Mouse (Mus musculus) cerebellum, adult 11-12 months (tissue): ENCODE data around the gene Metrnl.
"Not testable (repeated sequence)": the region's sequence is repeated elsewhere in the genome, so short reads cannot be mapped to it uniquely, and the experiment has no call there.

Experiments used
- DNase-seq: peaks from one replicate; pipeline ENCODE4 v3.0.0; 2022

Metrnl gene

GRCm38 (mm10) chr11:121701244-121701643, at the start of gene Metrnl:
Gene Metrnl (plus strand): TSS chr11:121701544.
- no peak for DNase-seq

GRCm38 (mm10) chr11:121651556-121651955, 49.8 kb upstream of the Metrnl start:
- DNase-seq: no peak

DNA sequence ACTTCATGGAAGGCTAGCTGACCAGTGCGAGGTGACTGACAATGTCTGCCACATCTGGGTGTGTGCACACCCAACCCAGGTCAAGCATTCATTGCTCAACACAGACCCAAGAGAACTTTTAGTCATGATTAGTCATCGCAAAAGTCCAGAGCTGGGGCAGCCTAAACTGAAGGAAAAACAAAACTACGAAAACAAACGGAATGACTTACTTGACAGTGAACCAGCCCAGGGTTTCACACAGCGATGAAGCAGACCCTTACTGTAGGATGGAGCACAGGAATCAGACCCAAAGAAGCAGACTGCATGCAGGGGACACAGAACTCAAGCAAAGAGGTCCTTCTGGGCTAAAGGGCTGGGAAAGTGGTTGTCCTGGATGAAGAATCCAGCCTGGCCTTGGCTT, 49.4 kb upstream of the Metrnl start:
- DNase-seq: no peak

DNA sequence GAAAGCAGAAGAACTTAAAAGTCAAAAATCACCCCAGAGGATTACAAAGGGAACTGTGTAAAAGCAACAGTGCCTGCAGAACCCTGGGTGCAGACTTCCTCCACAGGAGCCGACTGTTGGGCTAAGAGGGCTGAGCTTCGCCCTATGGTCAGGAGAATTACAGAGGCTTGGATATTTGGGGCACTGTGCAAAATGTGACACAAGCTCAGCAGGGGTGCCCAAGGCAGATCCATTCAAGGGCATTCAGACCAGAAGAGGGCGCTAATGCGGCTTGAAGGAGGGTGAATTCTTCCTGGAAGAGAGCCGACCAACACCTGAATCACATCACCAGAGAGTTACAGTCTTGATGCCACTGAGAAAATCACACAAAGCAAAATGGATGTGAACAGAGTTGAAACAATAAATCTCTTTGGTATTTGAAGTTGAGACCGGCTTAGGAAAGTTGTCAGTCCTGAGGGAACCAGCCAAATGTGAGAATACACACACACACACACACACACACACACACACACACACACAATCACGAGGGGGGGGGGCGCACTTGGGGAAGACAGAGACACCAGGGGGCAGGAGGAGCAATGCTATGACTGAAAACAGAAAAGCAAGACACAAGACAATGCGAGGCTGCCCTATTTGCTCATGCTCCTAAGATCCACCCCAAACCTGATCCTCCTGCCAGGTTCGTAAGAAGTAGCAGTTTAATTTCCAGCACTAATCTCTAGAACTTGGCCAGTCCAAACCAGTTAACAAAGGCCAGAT, 48.6 kb upstream of the Metrnl start:
- DNase-seq: peak; percentile 41

DNA sequence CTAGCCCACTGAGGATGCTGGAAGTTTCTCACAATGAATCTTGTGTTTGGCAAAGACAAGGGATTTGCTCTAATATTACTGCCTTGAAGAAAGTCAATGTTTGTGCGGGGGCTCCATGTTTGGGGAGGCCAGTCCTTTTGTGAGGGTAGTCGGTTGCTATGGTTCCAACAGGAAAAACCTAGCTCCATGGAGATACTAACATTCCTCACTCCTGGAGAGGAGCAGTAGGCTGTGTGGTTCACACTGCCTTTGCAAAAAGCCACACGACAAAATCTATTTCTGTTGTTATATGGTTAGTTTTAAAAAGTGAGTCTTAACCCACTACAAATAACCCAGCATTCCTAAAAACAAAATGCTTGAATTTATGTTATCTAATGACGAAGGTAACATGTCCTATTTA, 47.7 kb upstream of the Metrnl start:
- DNase-seq: no peak

GRCm38 (mm10) chr11:121654406-121654945, 46.9 kb upstream of the Metrnl start:
- DNase-seq: no peak

GRCm38 (mm10) chr11:121655166-121655806, 46.1 kb upstream of the Metrnl start:
- DNase-seq: no peak

DNA sequence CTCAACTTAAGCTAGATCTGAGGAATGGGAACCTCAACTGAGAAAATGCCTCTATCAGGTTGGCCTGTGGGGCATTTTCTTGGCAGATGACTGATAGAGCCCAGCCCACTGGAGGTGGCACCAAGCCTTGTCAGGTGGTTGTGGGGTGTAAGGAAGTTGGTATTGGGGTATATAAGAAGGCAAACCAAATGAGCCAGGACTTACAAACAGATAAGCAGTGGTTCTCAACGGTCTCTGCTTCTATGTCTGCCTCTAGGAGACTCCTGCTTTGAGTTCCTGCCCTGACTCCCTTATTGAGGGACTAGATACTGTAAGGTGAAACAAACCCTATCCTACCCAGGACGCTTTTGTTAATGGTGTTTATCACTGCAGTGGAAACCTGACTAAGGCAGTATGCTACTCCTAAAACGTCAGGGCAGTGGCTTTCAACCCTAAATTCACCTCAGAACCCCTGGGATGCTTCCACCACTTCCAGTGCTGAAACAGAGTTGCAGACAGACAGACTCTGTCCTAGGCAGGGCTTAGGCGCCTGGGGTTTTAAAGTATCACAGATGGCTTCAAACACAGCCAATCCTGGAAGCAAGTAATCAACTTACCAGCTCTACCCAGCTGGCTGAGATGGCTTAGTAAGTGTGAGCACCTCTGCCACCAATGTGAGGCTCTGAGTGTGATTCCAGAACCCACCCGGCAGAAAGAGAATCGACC, 45.4 kb upstream of the Metrnl start:
- no peak for DNase-seq

- no peak for DNase-seq
Observed at GRCm38 (mm10) chr11:121658151-121658550, 43.2 kb upstream of the Metrnl start.

- not testable (repeated sequence) for DNase-seq
Observed at GRCm38 (mm10) chr11:121660604-121661003, 40.7 kb upstream of the Metrnl start.

DNA sequence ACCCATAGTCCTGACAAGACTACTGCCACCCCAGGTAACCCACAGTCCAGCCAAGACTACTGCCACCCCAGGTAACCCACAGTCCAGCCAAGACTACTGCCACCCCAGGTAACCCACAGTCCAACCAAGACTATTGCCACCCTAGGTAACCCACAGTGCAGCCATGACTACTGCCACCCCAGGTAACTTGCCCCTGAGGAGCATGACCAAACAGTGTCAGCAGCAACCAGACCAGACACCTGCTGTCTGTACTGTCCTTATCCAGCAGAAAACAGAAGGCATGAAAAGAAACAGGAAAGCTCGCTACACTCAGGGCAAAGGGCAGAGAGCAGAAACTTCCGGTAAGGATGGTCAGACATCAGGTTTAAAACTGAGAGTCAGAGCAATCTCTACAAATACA, 40.2 kb upstream of the Metrnl start:
- DNase-seq: no peak

- no peak for DNase-seq
Observed at GRCm38 (mm10) chr11:121667541-121667940, 33.8 kb upstream of the Metrnl start.

- DNase-seq: no peak
Observed at GRCm38 (mm10) chr11:121668776-121669175, 32.6 kb upstream of the Metrnl start.

GRCm38 (mm10) chr11:121670926-121671325, 30.4 kb upstream of the Metrnl start:
- DNase-seq: no peak

- DNase-seq: no peak
Observed at GRCm38 (mm10) chr11:121672312-121672989, 28.9 kb upstream of the Metrnl start.

- peak; percentile 99 for DNase-seq
Observed at GRCm38 (mm10) chr11:121672990-121673572, 28.3 kb upstream of the Metrnl start, which contains the start of gene B3gntl1. Gene B3gntl1 (minus strand): TSS chr11:121673153.

- peak; percentile 36 for DNase-seq
Observed at GRCm38 (mm10) chr11:121673629-121674028, 27.7 kb upstream of the Metrnl start.

GRCm38 (mm10) chr11:121676836-121677235, 24.5 kb upstream of the Metrnl start:
- no peak for DNase-seq

GRCm38 (mm10) chr11:121679581-121679980, 21.8 kb upstream of the Metrnl start:
- DNase-seq: no peak

- no peak for DNase-seq
Observed at GRCm38 (mm10) chr11:121680750-121681149, 20.6 kb upstream of the Metrnl start.

GRCm38 (mm10) chr11:121683243-121683642, 18.1 kb upstream of the Metrnl start:
- no peak for DNase-seq

DNA sequence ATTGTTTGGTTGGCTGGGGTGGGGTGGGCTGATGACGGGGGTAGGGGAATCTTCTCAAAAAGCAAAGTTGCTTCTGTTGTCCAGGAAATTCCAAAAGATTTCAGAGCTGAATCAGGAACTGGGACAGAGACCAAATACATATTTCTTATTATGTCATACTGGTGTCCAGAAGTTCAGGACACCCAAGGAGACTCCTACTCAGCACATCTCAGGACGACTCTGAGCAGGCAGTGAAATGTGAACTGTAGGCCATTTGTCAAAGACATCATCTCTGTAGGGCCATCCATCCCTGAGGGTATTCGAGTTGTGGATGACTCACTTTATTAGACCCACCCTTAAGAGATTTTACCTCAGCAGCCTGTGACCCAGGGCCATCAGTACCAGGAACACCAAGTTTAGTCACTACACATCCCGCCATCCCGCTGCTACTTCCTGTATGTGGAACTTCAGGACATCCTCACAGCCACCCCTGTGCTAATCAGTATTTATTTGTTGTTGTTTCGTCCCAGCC, 15.8 kb upstream of the Metrnl start:
- no peak for DNase-seq
